Mouse (Mus musculus) lung, embryonic 14.5 days (tissue): Measurements from ENCODE around the gene Slc10a6. TPM values are rescaled to one million over a fixed set of nuclear protein-coding genes. Genes with fewer than 3 reads are reported as not detected.
A peak's percentile ranks its signal among the peaks of the same experiment; 100 is the strongest.

Source experiments
- ATAC-seq: fragments of 200-750 bp; cut with Nextera tagmentation; 2 replicates; pipeline ENCODE4 v1.8.0; 2017; ENCODE audit warnings: mild to moderate bottlenecking, moderate TSS enrichment, moderate library complexity; ENCODE audit not compliant: insufficient read depth
- DNase-seq: peaks from one replicate; pipeline ENCODE4 v3.0.0-alpha.2; 2015
- H3K27ac ChIP-seq: fragments of 300-500 bp; sonication (generic); 2 replicates; pipeline ENCODE4 v1.5.1; 2014; ENCODE audit warnings: low read depth, mild to moderate bottlenecking, moderate library complexity
- H3K27me3 ChIP-seq: fragments of 300-500 bp; sonication (generic); 2 replicates; pipeline ENCODE4 v1.6.1; 2014; ENCODE audit warnings: low read length, control low read depth; ENCODE audit not compliant: insufficient read depth
- H3K36me3 ChIP-seq: fragments of 300-500 bp; sonication (generic); 2 replicates; pipeline ENCODE4 v1.6.1; 2014; ENCODE audit warnings: control low read depth; ENCODE audit not compliant: insufficient read depth
- H3K4me1 ChIP-seq: fragments of 300-500 bp; sonication (generic); 2 replicates; pipeline ENCODE4 v1.6.1; 2014; ENCODE audit warnings: antibody characterized with exemption, control low read depth; ENCODE audit not compliant: insufficient read depth
- H3K4me2 ChIP-seq: fragments of 300-500 bp; sonication (generic); 2 replicates; pipeline ENCODE4 v1.6.1; 2014; ENCODE audit warnings: mild to moderate bottlenecking
- H3K4me3 ChIP-seq: fragments of 300-500 bp; sonication (generic); 2 replicates; pipeline ENCODE4 v1.5.1; 2014; ENCODE audit warnings: low read depth, low read length
- H3K9ac ChIP-seq: fragments of 300-500 bp; sonication (generic); 2 replicates; pipeline ENCODE4 v1.6.1; 2014
- H3K9me3 ChIP-seq: fragments of 300-500 bp; sonication (generic); 2 replicates; pipeline ENCODE4 v1.6.1; 2016; ENCODE audit warnings: low read depth, low read length, control low read depth
- CTCF ChIP-seq: IDR thresholded peaks from 2 replicates; pipeline ENCODE4 v1.5.1; 2016; ENCODE audit warnings: antibody characterized with exemption, low read depth
- WGBS: fragments of 180-500 bp; shearing (Covaris S2); extraction: QIAGEN DNeasy Blood & Tissue Kit; methylation state at CpG from one replicate; pipeline ENCODE4 v1.1.7; 2014; 5-methylcytosine and 5-hydroxymethylcytosine counted together
- polyA plus RNA-seq: library from polyadenylated mRNA; unstranded; fragments of >200 nt; fragmentation: Nextera tagmentation; extraction: Ambion mirVana; gene quantifications from 2 replicates; pipeline ENCODE4 v1.2.1, GENCODE M21; 2014

Slc10a6 gene
- polyA plus RNA-seq, 1 experiment from 2014 or later: 0.71 TPM

DNA sequence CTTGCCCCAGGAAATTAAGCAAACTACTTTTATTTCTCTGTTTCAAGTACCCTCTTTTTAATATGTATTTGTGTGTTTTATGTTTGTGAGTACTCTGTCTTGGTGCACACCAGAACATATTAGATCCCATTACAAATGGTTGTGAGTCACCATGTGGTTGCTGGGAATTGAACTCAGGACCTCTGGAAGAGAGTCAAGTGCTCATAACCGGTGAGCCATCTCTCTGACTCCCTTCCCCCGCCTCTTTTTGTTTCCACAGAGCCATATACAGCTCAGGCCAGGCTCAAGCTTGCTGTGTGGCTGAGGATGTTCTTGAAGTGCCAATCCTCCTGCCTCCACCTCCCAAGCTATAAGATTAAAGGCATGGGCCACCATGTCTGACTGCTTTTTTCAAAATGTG, 36.7 kb upstream of the Slc10a6 start:
- H3K4me2 ChIP-seq: no peak overlapping the region
- H3K27ac ChIP-seq: no peak overlapping the region
- ATAC-seq: no peak
- H3K27me3 ChIP-seq: no peaks in the 10 kb centered on the region
- no peaks in the 10 kb centered on the region for H3K4me1 ChIP-seq
- H3K4me3 ChIP-seq: no peak overlapping the region
- no peak for DNase-seq
- WGBS: 63% methylated on average over 2 of the region's 2 CpGs
- no peak overlapping the region for H3K9ac ChIP-seq
- H3K36me3 ChIP-seq: no peaks in the 10 kb centered on the region
- TF ChIP-seq CTCF: no peak
- no peaks in the 10 kb centered on the region for H3K9me3 ChIP-seq

DNA sequence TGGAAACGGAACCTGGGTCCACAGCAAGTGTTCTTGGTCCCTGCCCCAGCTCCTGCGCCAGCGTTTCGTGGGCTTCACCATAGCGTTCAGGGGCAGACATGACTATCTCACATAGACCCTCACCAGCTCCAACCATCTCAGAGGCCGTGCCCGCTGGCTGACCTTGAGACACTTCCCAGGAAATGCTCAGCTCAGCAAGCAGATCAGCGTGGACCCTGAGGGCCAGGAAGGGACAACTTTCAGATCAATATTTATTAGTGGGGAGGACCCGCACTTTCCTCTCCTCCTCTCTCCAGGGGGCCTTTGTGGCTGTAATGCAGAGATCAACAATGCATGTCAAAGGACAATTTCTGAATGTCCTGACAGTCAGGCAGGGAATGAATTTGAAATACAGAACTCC, 35.7 kb upstream of the Slc10a6 start:
- ATAC-seq (no peak), DNase-seq (no peak)
- no peak overlapping the region for H3K9ac ChIP-seq
- H3K36me3 ChIP-seq: no peaks in the 10 kb centered on the region
- no peak overlapping the region for H3K4me2 ChIP-seq
- no peaks in the 10 kb centered on the region for H3K4me1 ChIP-seq
- 77% methylated on average over 9 of the region's 9 CpGs for WGBS
- no peak overlapping the region for H3K27ac ChIP-seq
- no peak for TF ChIP-seq CTCF
- H3K9me3 ChIP-seq: no peaks in the 10 kb centered on the region
- no peaks in the 10 kb centered on the region for H3K27me3 ChIP-seq
- no peak overlapping the region for H3K4me3 ChIP-seq

DNA sequence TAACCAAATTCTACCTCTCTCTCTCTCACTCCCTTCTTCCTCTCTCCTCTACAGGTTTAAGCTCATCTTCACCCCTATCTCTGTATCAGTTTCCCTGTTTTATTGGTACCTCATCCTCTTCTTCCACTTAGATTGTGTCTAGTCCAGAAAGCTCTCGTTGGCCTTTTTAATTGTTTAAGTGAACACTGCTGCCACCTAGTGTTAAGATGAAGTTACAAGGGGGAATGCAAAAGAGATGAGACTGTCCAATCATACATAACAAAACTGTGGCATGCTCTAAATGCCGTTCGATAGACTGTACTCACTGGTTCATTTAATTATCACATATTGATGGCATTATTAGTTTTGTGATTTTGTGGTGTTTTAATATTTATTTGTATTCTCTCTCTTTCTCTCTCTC, 30.4 kb upstream of the Slc10a6 start:
- ATAC-seq (no peak), DNase-seq (peak; percentile 92)
- H3K4me3 ChIP-seq: no peak overlapping the region
- no peak overlapping the region for H3K4me2 ChIP-seq
- no peaks in the 10 kb centered on the region for H3K27me3 ChIP-seq
- 25% methylated on average over 3 of the region's 3 CpGs for WGBS
- no peaks in the 10 kb centered on the region for H3K9me3 ChIP-seq
- TF ChIP-seq CTCF: peak; percentile 81
- no peaks in the 10 kb centered on the region for H3K36me3 ChIP-seq
- no peak overlapping the region for H3K27ac ChIP-seq
- no peak overlapping the region for H3K9ac ChIP-seq
- no peaks in the 10 kb centered on the region; the same call in 1 of the 2 replicates for H3K4me1 ChIP-seq

DNA sequence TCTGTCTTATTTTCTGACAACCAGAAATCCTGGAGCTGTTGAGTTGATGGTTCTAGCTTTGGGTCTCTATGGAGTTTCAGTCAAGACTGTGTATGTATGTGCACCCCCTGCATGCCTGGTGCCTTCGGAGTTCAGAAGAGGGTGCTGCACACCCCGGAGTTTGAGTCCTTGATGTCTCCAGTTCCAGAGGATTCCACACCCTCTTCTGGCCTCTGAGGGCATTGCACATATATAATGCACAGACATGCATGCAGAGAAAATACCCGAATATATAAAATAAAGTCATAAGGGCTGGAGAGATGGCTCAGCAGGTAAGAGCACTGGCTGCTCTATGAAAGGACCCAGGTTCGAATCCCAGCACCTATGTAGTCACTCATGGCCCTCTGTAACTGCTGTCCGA, 29.7 kb upstream of the Slc10a6 start:
- Histone ChIP-seq H3K9ac (no peak overlapping the region), H3K27ac (no peak overlapping the region), H3K36me3 (no peaks in the 10 kb centered on the region), H3K9me3 (no peaks in the 10 kb centered on the region), H3K4me3 (no peak overlapping the region), H3K4me2 (no peak overlapping the region), H3K27me3 (no peaks in the 10 kb centered on the region), H3K4me1 (no peaks in the 10 kb centered on the region; the same call in 1 of the 2 replicates)
- ATAC-seq (no peak), DNase-seq (peak; percentile 68)
- WGBS: 62% methylated on average over 5 of the region's 5 CpGs
- peak; percentile 61 for TF ChIP-seq CTCF

DNA sequence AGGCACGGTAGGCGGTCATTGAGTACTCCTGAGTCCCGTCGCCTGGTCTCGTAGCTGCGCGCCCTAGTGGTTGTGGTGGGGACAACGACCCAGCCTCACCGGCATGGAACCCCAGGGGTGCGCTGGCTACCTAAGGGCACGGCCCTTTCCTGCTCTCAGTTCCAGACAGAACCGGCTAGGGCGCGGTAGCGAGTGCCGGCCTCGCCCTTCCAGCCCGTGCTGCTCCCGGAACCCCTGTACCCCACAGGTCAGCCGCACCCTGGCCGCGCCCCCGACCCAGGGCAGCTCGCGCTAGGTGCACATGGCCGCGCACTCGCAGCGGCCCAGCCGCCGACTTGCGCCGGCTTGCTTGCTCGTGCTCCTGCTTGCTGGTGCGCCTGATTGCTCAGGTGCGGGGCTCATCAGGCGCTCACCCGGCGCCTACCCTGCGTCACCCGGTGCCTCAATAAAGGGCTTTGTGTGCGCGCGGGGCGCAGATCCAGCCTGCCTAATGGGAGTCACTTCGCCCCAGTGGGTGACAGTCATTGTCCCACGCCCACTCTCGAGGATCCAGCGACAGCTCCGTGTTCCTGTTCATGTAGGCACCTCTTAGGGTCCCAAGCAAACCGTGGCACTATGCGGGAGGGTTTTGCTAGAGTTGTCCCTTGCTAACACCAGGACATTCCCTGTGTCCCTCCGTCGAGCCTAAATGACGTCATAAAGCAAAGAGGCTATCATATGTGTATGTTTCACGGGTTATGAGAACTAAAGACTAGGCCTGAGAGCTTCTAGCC, 26.3 kb upstream of the Slc10a6 start, which contains the start of gene 1700016H13Rik:
Gene 1700016H13Rik (minus strand): TSS at position 665 of the 773 bp plus-strand sequence.
- peak; percentile 81 for TF ChIP-seq CTCF
- ATAC-seq: peak; percentile 88
- DNase-seq: peak; percentile 83

DNA sequence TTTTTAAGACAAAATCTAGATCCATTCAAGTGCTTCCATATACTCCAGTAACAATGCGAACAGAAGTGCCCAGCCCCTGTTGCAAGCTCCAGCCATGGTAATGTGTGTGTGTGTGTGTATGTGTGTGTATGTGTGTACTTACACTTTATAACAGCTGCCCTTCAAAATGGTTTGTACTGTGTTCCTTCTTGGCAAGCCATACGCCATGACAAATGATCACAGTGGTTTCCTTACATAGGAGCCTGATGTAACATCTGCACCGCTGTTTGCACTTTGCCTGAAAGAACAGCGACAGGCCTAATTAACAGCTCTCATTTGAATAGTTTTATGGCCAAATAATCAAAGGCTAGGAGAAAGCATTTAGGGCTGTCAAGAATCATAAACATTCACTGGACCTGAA, 25.6 kb upstream of the Slc10a6 start:
- Histone ChIP-seq H3K4me1 (no peaks in the 10 kb centered on the region; the same call in 1 of the 2 replicates), H3K4me2 (peak overlapping the region; percentile 98), H3K4me3 (no peak overlapping the region), H3K27ac (no peak overlapping the region), H3K9ac (no peak overlapping the region), H3K9me3 (no peaks in the 10 kb centered on the region), H3K36me3 (no peaks in the 10 kb centered on the region), H3K27me3 (no peaks in the 10 kb centered on the region)
- ATAC-seq: no peak
- TF ChIP-seq CTCF: no peak
- peak; percentile 15 for DNase-seq
- 72% methylated on average over 4 of the region's 4 CpGs for WGBS

More for the DNA sequence above, 26.3 kb upstream of the Slc10a6 start, which contains the start of gene 1700016H13Rik:
- H3K4me3 ChIP-seq: peak within 1 kb of the TSS; percentile 58
- peak within 1 kb of the TSS; percentile 98 for H3K4me2 ChIP-seq
- no peaks in the 10 kb centered on the region for H3K9me3 ChIP-seq
- H3K4me1 ChIP-seq: no peaks in the 10 kb centered on the region; the same call in 1 of the 2 replicates
- peak within 1 kb of the TSS; percentile 64 for H3K9ac ChIP-seq
- no peak within 1 kb of the TSS for H3K27ac ChIP-seq
- WGBS: 1% methylated on average over 56 of the region's 56 CpGs
- H3K27me3 ChIP-seq: no peaks in the 10 kb centered on the region
- no peaks in the 10 kb centered on the region for H3K36me3 ChIP-seq

DNA sequence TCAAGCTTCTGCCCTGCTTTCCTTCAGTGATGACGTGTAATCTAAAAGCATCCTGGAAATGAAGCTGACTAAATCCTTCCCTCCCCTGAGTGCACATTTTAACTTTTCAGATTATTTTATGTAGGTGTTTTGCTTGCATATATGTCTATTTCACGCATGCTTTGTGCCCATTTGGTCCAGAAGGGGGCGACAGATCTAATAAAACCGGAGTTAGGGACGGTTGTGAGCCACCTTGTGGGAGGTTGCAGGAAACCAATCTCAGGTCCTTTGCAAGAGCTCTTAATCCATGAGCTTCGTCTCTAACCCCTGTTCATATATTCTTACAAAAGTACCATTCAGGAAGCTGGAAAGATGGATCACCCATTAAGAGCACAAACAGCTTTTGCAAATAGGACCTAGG, 25.0 kb upstream of the Slc10a6 start:
- no peaks in the 10 kb centered on the region for H3K36me3 ChIP-seq
- TF ChIP-seq CTCF: peak; percentile 78
- ATAC-seq: no peak
- peak; percentile 85 for DNase-seq
- 26% methylated on average over 6 of the region's 6 CpGs for WGBS
- no peaks in the 10 kb centered on the region; the same call in 1 of the 2 replicates for H3K4me1 ChIP-seq
- no peak overlapping the region for H3K27ac ChIP-seq
- H3K4me3 ChIP-seq: no peak overlapping the region
- H3K9ac ChIP-seq: no peak overlapping the region
- no peaks in the 10 kb centered on the region for H3K27me3 ChIP-seq
- H3K4me2 ChIP-seq: no peak overlapping the region
- no peaks in the 10 kb centered on the region for H3K9me3 ChIP-seq
